18 mouse cellular contexts compared by ENCODE assay signal in the genomic region with DNA sequence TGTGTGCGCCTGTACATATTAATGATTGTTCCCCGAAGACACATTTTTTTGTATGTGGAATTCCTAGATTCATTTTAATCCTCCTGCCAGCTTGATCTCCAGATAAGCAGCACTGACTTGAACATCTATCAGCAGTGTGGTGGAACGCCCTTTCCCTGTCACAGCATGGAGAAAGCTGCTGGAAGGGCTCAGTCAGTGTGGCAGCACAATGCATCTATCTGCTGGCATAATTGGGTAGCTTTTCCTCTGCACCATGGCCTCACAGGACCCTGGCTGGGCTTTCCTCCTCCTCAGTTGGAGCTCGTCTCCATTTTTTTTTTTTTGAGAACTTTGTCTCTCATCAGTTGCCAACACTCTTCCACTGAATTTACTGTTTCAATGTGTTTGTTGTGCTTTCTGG.
"Had no signal": no experiment of that assay in that cellular context is flagged by ENCODE, and none has a peak within 500 bp of the region (broad histone marks: within the 10 kb centered on the region; RNA-seq: fewer than 3 reads in every experiment).

No protein-coding gene starts in this region.

- H3K27ac ChIP-seq: liver, embryonic 15.5 days; lung, embryonic 15.5 days; macrophage; neural tube, embryonic 12.5 days; stomach, embryonic 15.5 days; stomach, postnatal 0 days had no signal

- H3K4me2 ChIP-seq: liver, embryonic 15.5 days; lung, embryonic 15.5 days; neural tube, embryonic 12.5 days; stomach, embryonic 15.5 days had no signal

- H3K9ac ChIP-seq: liver, embryonic 15.5 days; liver, postnatal 0 days; lung, embryonic 15.5 days; neural tube, embryonic 12.5 days; stomach, embryonic 15.5 days had no signal

- H3K36me3 ChIP-seq: liver, embryonic 15.5 days; lung, embryonic 15.5 days; neural tube, embryonic 12.5 days; stomach, embryonic 15.5 days had no signal

- H3K4me3 ChIP-seq: liver, embryonic 15.5 days; lung, embryonic 15.5 days; megakaryocyte, embryonic 14.5 days; neural tube, embryonic 12.5 days; stomach, embryonic 15.5 days had no signal

- H3K4me1 ChIP-seq: liver, embryonic 15.5 days; lung, embryonic 15.5 days; megakaryocyte, embryonic 14.5 days; neural tube, embryonic 12.5 days; stomach, embryonic 15.5 days had no signal

- DNase-seq: liver, postnatal 0 days; lung, adult 2 months; lung, postnatal 14 days; lung, postnatal 36 days; midbrain, embryonic 14.5 days; right cerebral cortex, postnatal 14 days; thymus, adult 2 months; thymus, postnatal 25 days; thymus, postnatal 4 days had no signal

- H3K9me3 ChIP-seq: liver, embryonic 15.5 days; lung, embryonic 15.5 days; neural tube, embryonic 12.5 days; stomach, embryonic 15.5 days had no signal

- ATAC-seq: liver, postnatal 0 days; lung, postnatal 0 days; midbrain, embryonic 16.5 days had no signal

- H3K27me3 ChIP-seq: liver, embryonic 15.5 days; lung, embryonic 15.5 days; megakaryocyte, embryonic 14.5 days; neural tube, embryonic 12.5 days; stomach, embryonic 15.5 days had no signal
